Mouse (Mus musculus) gastrocnemius, postnatal 36 days (tissue): ENCODE measurements around the gene Hccs. TPM values are rescaled to one million over a fixed set of nuclear protein-coding genes. Genes with fewer than 3 reads are reported as not detected.

Experiments used
- DNase-seq, 2 experiments: peaks; one replicate each; pipeline ENCODE4 v3.0.0; 2022
- intact Hi-C: fragments of 180-260 bp; cut with DNase I; formaldehyde crosslinking; loops from one replicate; pipeline ENCODE4 v1.15.1; 2025
- total RNA-seq, 2 experiments: library from RNA; stranded (reverse); gene quantifications; 2 replicates each; pipeline ENCODE4 v1.2.3; 2021

Hccs gene
- total RNA-seq, 2 experiments from 2014 or later, result 24.9 to 30.2 TPM

DNA sequence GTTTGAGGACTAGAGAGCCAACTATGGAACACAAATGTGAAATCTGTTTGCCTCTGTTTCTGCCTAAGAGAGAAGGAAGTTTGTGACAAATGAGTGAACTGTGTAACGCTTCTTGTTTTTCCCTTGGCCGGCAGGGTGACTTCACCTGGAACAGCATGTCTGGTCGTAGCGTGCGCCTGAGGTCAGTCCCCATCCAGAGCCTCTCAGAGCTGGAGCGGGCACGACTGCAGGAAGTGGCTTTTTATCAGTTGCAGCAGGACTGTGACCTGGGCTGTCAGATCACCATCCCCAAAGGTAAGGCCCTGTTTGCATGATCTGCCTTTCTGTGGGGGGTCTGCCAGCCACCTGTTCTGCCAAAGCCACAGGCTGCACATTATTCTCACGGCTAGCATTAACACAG, 100.1 kb downstream of the Hccs start:
- intact Hi-C loops, result no loop called here
- DNase-seq, result no peak

DNA sequence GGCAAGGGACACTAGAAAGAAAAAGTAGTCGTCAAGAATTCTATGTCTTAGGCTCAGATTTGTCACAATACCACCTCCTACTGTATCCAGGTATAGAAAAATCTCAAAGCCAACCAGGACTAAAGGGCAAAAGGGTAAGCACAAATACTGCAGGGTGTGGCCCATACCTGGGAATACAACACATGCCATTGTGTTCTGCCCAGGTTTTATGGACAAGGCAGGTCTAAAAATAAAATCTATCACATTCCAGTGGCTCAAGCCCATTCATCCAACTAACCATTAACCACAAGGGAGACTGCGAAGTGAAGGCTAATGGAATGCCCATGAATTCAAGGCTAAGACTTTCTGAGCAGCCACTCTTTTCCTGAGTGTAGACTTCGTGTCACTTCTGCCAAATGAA, 110.2 kb downstream of the Hccs start:
- no peak for DNase-seq
- intact Hi-C loops, result no loop called here

Other genes with a start within 250 kb of the Hccs start
- gene Amelx, start 133.2 kb downstream of the Hccs start, total RNA-seq, result not detected